9 mouse cellular contexts compared by ENCODE assay signal in the genomic region with DNA sequence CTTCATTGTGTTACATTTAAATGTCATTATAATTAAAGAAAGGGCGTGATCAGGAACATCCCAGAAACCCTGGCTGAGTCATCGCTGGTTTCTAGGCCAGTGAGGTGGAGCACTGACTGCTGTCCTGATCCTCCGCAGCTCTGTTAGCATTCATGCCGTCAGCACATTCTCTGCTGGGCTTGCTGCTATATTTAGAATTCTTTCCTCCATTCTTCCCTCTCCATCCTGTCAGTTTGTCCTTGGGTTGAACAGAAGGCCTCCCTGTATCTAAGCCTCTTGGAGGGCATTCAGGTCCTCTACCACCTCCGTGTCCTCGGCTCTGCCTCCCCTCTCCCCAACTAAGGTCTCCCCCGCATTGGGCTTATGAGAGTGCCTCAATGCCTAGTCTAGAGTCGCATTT. TPM values are rescaled to one million over a fixed set of nuclear protein-coding genes. Genes with fewer than 3 reads are reported as not detected.
DNase-seq lines count a peak whose midpoint lies in the region; ATAC-seq and TF ChIP-seq lines count a peak whose summit lies in the region.
"Had no signal": no experiment of that assay in that cellular context is flagged by ENCODE, and none has a peak within 500 bp of the region (broad histone marks: within the 10 kb centered on the region; RNA-seq: fewer than 3 reads in every experiment).

No protein-coding gene starts in this region.

- H3K4me2 ChIP-seq in neural tube, embryonic 15.5 days = no peak overlapping the region

- no peak overlapping the region for H3K4me3 ChIP-seq in kidney, adult 2 months (ENCODE audit: insufficient read depth, low read depth, low read length)
- H3K4me3 ChIP-seq in neural tube, embryonic 15.5 days (replicated peaks) = no peak overlapping the region
- H3K4me3 ChIP-seq: erythroblast, embryonic 14.5 days had no signal

- H3K9me3 ChIP-seq in neural tube, embryonic 15.5 days (replicated peaks) = no peaks in the 10 kb centered on the region

- no peak overlapping the region for H3K27ac ChIP-seq in kidney, adult 2 months (ENCODE audit: insufficient read depth, low read depth, low read length)
- H3K27ac ChIP-seq in neural tube, embryonic 15.5 days (replicated peaks) = no peak overlapping the region

- H3K4me1 ChIP-seq in kidney, adult 2 months (ENCODE audit: control insufficient read depth, insufficient read depth, low read length) = peaks cover 5% of the 10 kb centered on the region; the same call in 1 of the 2 replicates
- peaks cover 5% of the 10 kb centered on the region; the same call in 1 of the 2 replicates for H3K4me1 ChIP-seq in neural tube, embryonic 15.5 days

- H3K36me3 ChIP-seq in kidney, adult 2 months (ENCODE audit: control insufficient read depth, insufficient read depth, low read length) = no peaks in the 10 kb centered on the region
- no peaks in the 10 kb centered on the region for H3K36me3 ChIP-seq in neural tube, embryonic 15.5 days

- 41% methylated on average over 8 of the region's 8 CpGs for WGBS in kidney, adult 2 months
- WGBS in neural tube, embryonic 15.5 days = 80% methylated on average over 8 of the region's 8 CpGs

- peak; percentile 58 for DNase-seq in kidney, adult 2 months
- no peak for DNase-seq in kidney, adult 8-10 months
- DNase-seq in 3T3-L1 (ENCODE audit: low read depth, low spot score) = peak; percentile 20
- peak; percentile 77 to 84 for DNase-seq in adrenal gland, postnatal 36 days
- DNase-seq in heart, postnatal 4 days = peak; percentile 63
- no peak for DNase-seq in thymus, postnatal 25 days

- no peak overlapping the region for H3K9ac ChIP-seq in neural tube, embryonic 15.5 days (replicated peaks)

- H3K27me3 ChIP-seq in kidney, adult 2 months (replicated peaks; ENCODE audit: control insufficient read depth, insufficient read depth, low read length) = no peaks in the 10 kb centered on the region
- no peaks in the 10 kb centered on the region for H3K27me3 ChIP-seq in neural tube, embryonic 15.5 days (replicated peaks)

- no peak for ATAC-seq in erythroid progenitor cell, adult 5-6 weeks (replicated peaks; ENCODE audit: low FRiP score, poor library complexity, severe bottlenecking)
- ATAC-seq in neural tube, embryonic 15.5 days (ENCODE audit: low FRiP score) = no peak

- TF ChIP-seq POLR2A in kidney, adult 2 months (IDR thresholded peaks at IDR 0.05; ENCODE audit: low read depth, low read length) = no peak

- TF ChIP-seq CTCF in kidney, adult 2 months (conservative IDR thresholded peaks at IDR 0.05; ENCODE audit: insufficient read depth, insufficient read length, low read depth, low read length) = no peak

RNA-seq across cellular contexts. Expression of a gene that starts 6.2 kb away (rescaled TPM):
- 0.07 and 0.09 TPM in 2 replicates for polyA plus RNA-seq in kidney, adult 2 months (2012; rRNA removed)
- total RNA-seq in adrenal gland, postnatal 36 days (2021) = 1 to 10 TPM; 1.7 to 2.5 TPM
- 1 to 10 TPM; 2.9 to 3.6 TPM for total RNA-seq in heart, postnatal 4 days (2021)
- total RNA-seq in erythroid progenitor cell, adult 5-6 weeks (2015; ENCODE audit: low replicate concordance) = 3.8 and 15.5 TPM in 2 replicates
- total RNA-seq in erythroid progenitor cell, adult 5-6 weeks (2017; ENCODE audit: low replicate concordance) = 16.3 and 20.5 TPM in 2 replicates
- 1.8 and 5.4 TPM in 2 replicates for polyA plus RNA-seq in neural tube, embryonic 15.5 days (2015; fragmentation: Nextera tagmentation; extraction: Ambion mirVana)

RNA-seq across cellular contexts. Expression of a gene that starts 18.2 kb away (rescaled TPM):
- 133 and 149 TPM in 2 replicates for polyA plus RNA-seq in kidney, adult 2 months (2012; rRNA removed)
- total RNA-seq in adrenal gland, postnatal 36 days (2021) = 100 to 1,000 TPM; 128 to 136 TPM
- 100 to 1,000 TPM; 145 to 150 TPM for total RNA-seq in heart, postnatal 4 days (2021)
- 19.5 and 22.6 TPM in 2 replicates for total RNA-seq in erythroid progenitor cell, adult 5-6 weeks (2015; ENCODE audit: low replicate concordance)
- 17.2 and 17.9 TPM in 2 replicates for total RNA-seq in erythroid progenitor cell, adult 5-6 weeks (2017; ENCODE audit: low replicate concordance)
- polyA plus RNA-seq in neural tube, embryonic 15.5 days (2015; fragmentation: Nextera tagmentation; extraction: Ambion mirVana) = 166 and 177 TPM in 2 replicates

RNA-seq across cellular contexts. Expression of a gene that starts 20.5 kb away (rescaled TPM):
- 58.7 and 74.3 TPM in 2 replicates for polyA plus RNA-seq in kidney, adult 2 months (2012; rRNA removed)
- 10 to 100 TPM; 38.7 to 56.9 TPM for total RNA-seq in adrenal gland, postnatal 36 days (2021)
- 1 to 10 TPM; 8.2 to 9.0 TPM for total RNA-seq in heart, postnatal 4 days (2021)
- 1.7 and 3.6 TPM in 2 replicates for total RNA-seq in erythroid progenitor cell, adult 5-6 weeks (2015; ENCODE audit: low replicate concordance)
- 1.6 and 1.9 TPM in 2 replicates for total RNA-seq in erythroid progenitor cell, adult 5-6 weeks (2017; ENCODE audit: low replicate concordance)
- 30.5 and 35.2 TPM in 2 replicates for polyA plus RNA-seq in neural tube, embryonic 15.5 days (2015; fragmentation: Nextera tagmentation; extraction: Ambion mirVana)
- polyA plus RNA-seq: erythroblast, embryonic 14.5 days had no signal

RNA-seq across cellular contexts. Expression of a gene that starts 35.0 kb away (rescaled TPM):
- 9.8 and 10.2 TPM in 2 replicates for polyA plus RNA-seq in kidney, adult 2 months (2012; rRNA removed)
- total RNA-seq in adrenal gland, postnatal 36 days (2021) = 10 to 100 TPM; 28.8 to 36.9 TPM
- total RNA-seq in heart, postnatal 4 days (2021) = 10 to 100 TPM; 46.4 to 49.9 TPM
- total RNA-seq in erythroid progenitor cell, adult 5-6 weeks (2015; ENCODE audit: low replicate concordance) = 7.6 and 9.6 TPM in 2 replicates
- 0.77 and 2.2 TPM in 2 replicates for total RNA-seq in erythroid progenitor cell, adult 5-6 weeks (2017; ENCODE audit: low replicate concordance)
- polyA plus RNA-seq in neural tube, embryonic 15.5 days (2015; fragmentation: Nextera tagmentation; extraction: Ambion mirVana) = 8.4 and 19.4 TPM in 2 replicates

RNA-seq across cellular contexts. Expression of a gene that starts 48.9 kb away (rescaled TPM):
- polyA plus RNA-seq in kidney, adult 2 months (2012; rRNA removed) = 9.8 and 24.9 TPM in 2 replicates
- 10 to 100 TPM; 46.2 to 53.5 TPM for total RNA-seq in adrenal gland, postnatal 36 days (2021)
- 100 to 1,000 TPM; 312 to 327 TPM for total RNA-seq in heart, postnatal 4 days (2021)
- total RNA-seq in erythroid progenitor cell, adult 5-6 weeks (2015; ENCODE audit: low replicate concordance) = 429 and 552 TPM in 2 replicates
- 378 and 383 TPM in 2 replicates for total RNA-seq in erythroid progenitor cell, adult 5-6 weeks (2017; ENCODE audit: low replicate concordance)
- polyA plus RNA-seq in neural tube, embryonic 15.5 days (2015; fragmentation: Nextera tagmentation; extraction: Ambion mirVana) = 4,048 and 4,915 TPM in 2 replicates

Comparison
In these comparisons a context has a peak if more than half of its experiments do, and no peak if none do; other contexts are left out.
1. DNase-seq: peak in kidney, adult 2 months (single experiment), 3T3-L1 (single experiment), adrenal gland, postnatal 36 days (2 of 2) and heart, postnatal 4 days (single experiment); none in kidney, adult 8-10 months (0 of 2) and thymus, postnatal 25 days (single experiment).
2. RNA of a gene that starts 18.2 kb away (total RNA-seq): 145 to 150 TPM in heart, postnatal 4 days and 128 to 136 TPM in adrenal gland, postnatal 36 days; 17.2 to 22.6 TPM in erythroid progenitor cell, adult 5-6 weeks; every median in the first group is over 4 times any median in the second.